Mouse (Mus musculus) myocyte (in vitro differentiated cells): ENCODE results near the gene Nsun7. TPM values are rescaled to one million over a fixed set of nuclear protein-coding genes. Genes with fewer than 3 reads are reported as not detected.
"Not testable (repeated sequence)": the region's sequence is repeated elsewhere in the genome, so short reads cannot be mapped to it uniquely, and the experiment has no call there.

ENCODE experiments used
- H3K27me3 ChIP-seq: one replicate; pipeline ENCODE4 v1.6.1; 2011; ENCODE audit not compliant: control insufficient read depth, insufficient read depth, insufficient read length
- H3K36me3 ChIP-seq: one replicate; pipeline ENCODE4 v1.6.1; 2011; ENCODE audit not compliant: control insufficient read depth, insufficient read depth
- H3K4me2 ChIP-seq: one replicate; pipeline ENCODE4 v1.6.1; 2011; ENCODE audit warnings: low read depth, control low read depth
- H3K4me3 ChIP-seq: one replicate; pipeline ENCODE4 v1.5.1; 2011; ENCODE audit warnings: mild to moderate bottlenecking, control low read depth, moderate library complexity
- H3K79me2 ChIP-seq: one replicate; pipeline ENCODE4 v1.6.1; 2011; ENCODE audit not compliant: control insufficient read depth, insufficient read depth
- H3ac ChIP-seq: one replicate; pipeline ENCODE4 v1.6.1; 2011; ENCODE audit not compliant: control insufficient read depth, insufficient read length
- CEBPB ChIP-seq: IDR thresholded peaks from 2 replicates; pipeline ENCODE4 v1.6.1; 2011; ENCODE audit warnings: mild to moderate bottlenecking, moderate library complexity; ENCODE audit not compliant: poor library complexity, insufficient read depth, severe bottlenecking
- E2F4 ChIP-seq: IDR thresholded peaks from one replicate; pipeline ENCODE4 v1.6.1; 2011; ENCODE audit warnings: mild to moderate bottlenecking, control low read depth, moderate library complexity; ENCODE audit not compliant: insufficient read depth
- MAX ChIP-seq: IDR thresholded peaks from one replicate; pipeline ENCODE4 v1.6.1; 2011; ENCODE audit warnings: low read depth, mild to moderate bottlenecking, control low read depth
- MYOD1 ChIP-seq, 3 experiments: IDR thresholded peaks; one replicate each; pipeline ENCODE4 v1.6.1; 2011; ENCODE audit warnings: control low read depth in 2 of 3, low read depth in 2 of 3, mild to moderate bottlenecking in 2 of 3, moderate library complexity in 1 of 3; ENCODE audit not compliant: insufficient read length in 2 of 3, control insufficient read depth in 1 of 3
- MYOG ChIP-seq, 3 experiments: IDR thresholded peaks; one replicate each; pipeline ENCODE4 v1.6.1; 2011; ENCODE audit warnings: control low read depth in 2 of 3, low read depth in 2 of 3, mild to moderate bottlenecking in 2 of 3; ENCODE audit not compliant: insufficient read length in 2 of 3, control insufficient read depth in 1 of 3, insufficient read depth in 1 of 3
- POLR2A ChIP-seq: IDR thresholded peaks from one replicate; pipeline ENCODE4 v1.6.1; 2011; ENCODE audit warnings: low read depth, mild to moderate bottlenecking, control low read depth, moderate library complexity; ENCODE audit not compliant: insufficient read length
- POLR2AphosphoS2 ChIP-seq: IDR thresholded peaks from one replicate; pipeline ENCODE4 v1.6.1; 2011; ENCODE audit warnings: low read depth, control low read depth; ENCODE audit not compliant: insufficient read length
- REST ChIP-seq: IDR thresholded peaks from one replicate; pipeline ENCODE4 v1.6.1; 2011; ENCODE audit warnings: mild to moderate bottlenecking, control low read depth, moderate library complexity; ENCODE audit not compliant: insufficient read depth, insufficient read length
- SRF ChIP-seq: IDR thresholded peaks from one replicate; pipeline ENCODE4 v1.6.1; 2011; ENCODE audit warnings: low read depth; ENCODE audit not compliant: control insufficient read depth, insufficient read length
- TCF12 ChIP-seq: IDR thresholded peaks from one replicate; pipeline ENCODE4 v1.6.1; 2011; ENCODE audit warnings: mild to moderate bottlenecking, control low read depth; ENCODE audit not compliant: poor library complexity, insufficient read depth, severe bottlenecking
- TCF3 ChIP-seq: IDR thresholded peaks from one replicate; pipeline ENCODE4 v1.6.1; 2011; ENCODE audit warnings: low read depth, control low read depth; ENCODE audit not compliant: insufficient read length
- USF1 ChIP-seq: IDR thresholded peaks from one replicate; pipeline ENCODE4 v1.6.1; 2011; ENCODE audit warnings: low read depth, mild to moderate bottlenecking, control low read depth, moderate library complexity
- polyA plus RNA-seq: library from polyadenylated mRNA; unstranded; fragments of >200 nt; fragmentation: generic; extraction: Trizol; gene quantifications from one replicate; pipeline ENCODE4 v1.2.1, GENCODE M21; 2012; ENCODE audit warnings: missing spikeins

Gene Nsun7
- polyA plus RNA-seq, 1 experiment = not detected

DNA sequence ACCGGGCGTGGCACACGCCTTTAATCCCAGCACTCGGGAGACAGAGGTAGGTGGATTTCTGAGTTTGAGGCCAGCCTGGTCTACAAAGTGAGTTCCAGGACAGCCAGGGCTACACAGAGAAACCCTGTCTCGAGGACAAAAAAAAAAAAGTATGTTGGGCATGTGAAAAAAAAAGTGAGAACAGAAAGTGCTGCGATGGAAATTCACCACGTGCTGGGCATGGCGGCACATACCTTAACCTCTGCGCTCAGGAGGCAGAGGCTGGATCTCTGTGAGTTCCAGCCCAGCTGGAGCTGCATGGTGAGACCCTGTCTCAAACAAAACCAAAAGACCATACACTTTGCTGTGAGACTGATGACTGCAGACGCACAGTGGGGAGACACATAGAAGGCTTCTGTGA is 4.7 kb upstream of the Nsun7 start:
- no peak overlapping the region for H3ac ChIP-seq
- H3K36me3 ChIP-seq = no peaks in the 10 kb centered on the region
- no peak overlapping the region for H3K4me2 ChIP-seq
- H3K4me3 ChIP-seq = no peak overlapping the region
- TF ChIP-seq E2F4 (no peak), REST (no peak), USF1 (no peak), TCF12 (no peak), SRF (no peak), MYOG (IDR thresholded peaks at IDR 0.05; ENCODE audit: control insufficient read depth in 1 of 3, insufficient read depth in 1 of 3, insufficient read length in 2 of 3, low read depth in 2 of 3) (no peak)
- no peaks in the 10 kb centered on the region for H3K79me2 ChIP-seq
- H3K27me3 ChIP-seq = no peaks in the 10 kb centered on the region

DNA sequence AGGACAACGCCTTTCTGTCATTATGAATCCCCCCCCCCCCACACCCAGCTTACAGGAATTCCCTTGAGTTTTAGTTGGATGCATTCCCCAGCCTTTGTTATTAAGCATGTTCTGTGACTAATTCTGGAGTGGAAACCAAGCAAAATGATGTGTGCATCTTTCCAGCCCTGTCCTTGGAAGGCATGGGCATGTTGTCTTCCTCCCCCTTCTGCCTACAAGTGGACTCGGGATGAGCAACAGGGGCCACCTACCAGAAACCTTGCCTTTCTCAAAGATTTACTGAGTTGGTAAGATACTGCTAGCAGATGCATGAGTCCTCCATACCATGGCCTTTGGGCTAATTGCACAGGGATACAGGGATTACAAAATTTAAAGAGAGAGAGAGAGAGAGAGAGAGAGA is 697 bp upstream of the Nsun7 start:
- Histone ChIP-seq H3K36me3 (no peaks in the 10 kb centered on the region), H3K79me2 (no peaks in the 10 kb centered on the region), H3ac (no peak overlapping the region), H3K27me3 (no peaks in the 10 kb centered on the region), H3K4me2 (no peak overlapping the region), H3K4me3 (peak overlapping the region; percentile 20)
- TF ChIP-seq POLR2A (no peak), TCF12 (no peak), E2F4 (no peak), POLR2AphosphoS2 (no peak), REST (no peak), USF1 (no peak), MYOD1 (IDR thresholded peaks at IDR 0.05; ENCODE audit: control insufficient read depth in 1 of 3, insufficient read length in 2 of 3, low read depth in 2 of 3) (no peak), MYOG (IDR thresholded peaks at IDR 0.05; ENCODE audit: control insufficient read depth in 1 of 3, insufficient read depth in 1 of 3, insufficient read length in 2 of 3, low read depth in 2 of 3) (no peak), MAX (no peak), TCF3 (no peak), CEBPB (no peak), SRF (no peak)

DNA sequence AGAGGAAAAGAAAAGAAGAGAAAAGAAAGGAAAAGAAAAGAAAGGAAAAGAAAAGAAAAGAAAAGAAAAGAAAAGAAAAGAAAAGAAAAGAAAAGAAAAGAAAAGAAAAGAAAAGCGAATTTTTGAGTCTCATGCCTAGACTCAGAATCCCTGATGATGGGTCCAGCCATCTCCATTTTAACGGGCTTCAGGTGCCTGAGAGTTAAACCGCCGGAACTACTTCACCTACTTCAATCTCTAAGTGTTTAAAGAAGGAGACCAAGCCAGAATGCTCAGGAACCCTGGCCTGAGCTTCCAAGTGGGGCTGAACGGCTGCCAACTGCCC is 304 bp upstream of the Nsun7 start:
- Histone ChIP-seq H3K4me3 (peak overlapping the region; percentile 20), H3K4me2 (peak overlapping the region; percentile 71)
- H3K27me3 ChIP-seq, H3K79me2 ChIP-seq, H3K36me3 ChIP-seq, H3ac ChIP-seq: not testable (repeated sequence)

DNA sequence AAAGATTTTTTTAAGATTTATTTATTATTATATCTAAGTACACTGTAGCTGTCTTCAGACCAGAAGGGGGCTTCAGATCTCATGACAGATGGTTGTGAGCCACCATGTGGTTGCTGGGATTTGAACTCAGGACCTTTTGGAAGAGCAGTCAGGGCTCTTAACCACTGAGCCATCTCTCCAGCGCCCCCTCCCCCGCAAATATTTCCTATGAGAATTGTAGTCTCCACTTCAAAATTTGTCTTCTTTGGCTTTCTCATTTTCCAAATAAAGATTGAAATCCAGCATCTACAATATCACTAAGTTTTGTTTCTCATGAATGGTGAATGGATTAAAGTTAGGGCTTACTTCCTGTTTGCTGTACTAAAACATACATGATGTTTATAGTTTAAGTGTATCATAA is 2.8 kb downstream of the Nsun7 start:
- Histone ChIP-seq H3K4me3 (no peak overlapping the region), H3K4me2 (no peak overlapping the region), H3K27me3 (no peaks in the 10 kb centered on the region), H3ac (no peak overlapping the region), H3K79me2 (no peaks in the 10 kb centered on the region), H3K36me3 (no peaks in the 10 kb centered on the region)
- TF ChIP-seq TCF3 = no peak
- TF ChIP-seq MYOD1 (IDR thresholded peaks at IDR 0.05; ENCODE audit: control insufficient read depth in 1 of 3, insufficient read length in 2 of 3, low read depth in 2 of 3) = no peak
- TF ChIP-seq TCF12 = no peak
- TF ChIP-seq USF1 = no peak
- no peak for TF ChIP-seq MAX
- no peak for TF ChIP-seq CEBPB
- TF ChIP-seq REST = no peak
- no peak for TF ChIP-seq POLR2A
- TF ChIP-seq SRF = no peak
- TF ChIP-seq MYOG (IDR thresholded peaks at IDR 0.05; ENCODE audit: control insufficient read depth in 1 of 3, insufficient read depth in 1 of 3, insufficient read length in 2 of 3, low read depth in 2 of 3) = no peak

DNA sequence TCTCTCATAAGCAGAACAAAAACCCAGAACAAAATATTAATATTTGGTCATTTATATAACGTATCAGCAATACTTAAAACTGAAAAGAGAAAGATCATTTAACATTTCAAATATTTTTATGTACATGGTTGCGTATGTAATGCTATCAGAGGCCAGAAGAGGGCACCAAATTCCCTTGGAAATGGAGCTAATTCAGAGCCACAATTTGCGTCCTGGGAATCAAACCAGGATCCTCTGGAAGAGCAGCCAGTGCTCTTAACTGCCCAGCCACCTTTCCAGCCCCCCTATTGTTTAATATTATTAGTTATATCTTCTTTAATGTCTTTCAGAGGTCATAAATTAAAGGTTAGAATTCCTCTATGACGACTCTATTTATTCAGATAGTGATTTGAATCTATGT is 3.7 kb downstream of the Nsun7 start:
- Histone ChIP-seq H3K4me3 (no peak overlapping the region), H3K36me3 (no peaks in the 10 kb centered on the region), H3K4me2 (no peak overlapping the region), H3ac (no peak overlapping the region), H3K79me2 (no peaks in the 10 kb centered on the region), H3K27me3 (no peaks in the 10 kb centered on the region)
- TF ChIP-seq CEBPB = no peak
- no peak for TF ChIP-seq POLR2A
- no peak for TF ChIP-seq USF1
- no peak for TF ChIP-seq E2F4
- TF ChIP-seq POLR2AphosphoS2 = no peak
- no peak for TF ChIP-seq TCF3
- no peak for TF ChIP-seq MYOD1 (IDR thresholded peaks at IDR 0.05; ENCODE audit: control insufficient read depth in 1 of 3, insufficient read length in 2 of 3, low read depth in 2 of 3)
- TF ChIP-seq REST = no peak
- TF ChIP-seq TCF12 = no peak
- no peak for TF ChIP-seq SRF
- TF ChIP-seq MAX = no peak
- TF ChIP-seq MYOG (IDR thresholded peaks at IDR 0.05; ENCODE audit: control insufficient read depth in 1 of 3, insufficient read depth in 1 of 3, insufficient read length in 2 of 3, low read depth in 2 of 3) = no peak
